Mouse (Mus musculus) cerebellum, adult (tissue): Measurements from ENCODE around the gene Lingo4.

Experiments used
- ATAC-seq: cut with Nextera tagmentation; 2 replicates; pipeline ENCODE4 v1.9.2; 2017; ENCODE audit warnings: mild to moderate bottlenecking, moderate library complexity, mixed read lengths; ENCODE audit not compliant: insufficient number of reproducible peaks, low FRiP score, low TSS enrichment

Lingo4 gene

GRCm38 (mm10) chr3:94386671-94387070, 11.6 kb upstream of the Lingo4 start:
- ATAC-seq: no peak

GRCm38 (mm10) chr3:94387391-94387790, 10.9 kb upstream of the Lingo4 start:
- ATAC-seq: no peak

- no peak for ATAC-seq
Measured at GRCm38 (mm10) chr3:94388047-94388446, 10.3 kb upstream of the Lingo4 start.

GRCm38 (mm10) chr3:94389420-94389819, 8.9 kb upstream of the Lingo4 start:
- no peak for ATAC-seq

- ATAC-seq: no peak
Measured at GRCm38 (mm10) chr3:94391001-94391400, 7.3 kb upstream of the Lingo4 start.

GRCm38 (mm10) chr3:94392128-94392527, 6.2 kb upstream of the Lingo4 start:
- no peak for ATAC-seq

GRCm38 (mm10) chr3:94393049-94393448, 5.3 kb upstream of the Lingo4 start:
- no peak for ATAC-seq

- ATAC-seq: no peak
Measured at GRCm38 (mm10) chr3:94396336-94396735, 2.0 kb upstream of the Lingo4 start.

GRCm38 (mm10) chr3:94396851-94397250, 1.5 kb upstream of the Lingo4 start:
- ATAC-seq: no peak

- peak; percentile 61 for ATAC-seq
Measured at GRCm38 (mm10) chr3:94398943-94399481, 695 bp downstream of the Lingo4 start.

- no peak for ATAC-seq
Measured at GRCm38 (mm10) chr3:94399663-94400310, 1.5 kb downstream of the Lingo4 start.

- ATAC-seq: no peak
Measured at GRCm38 (mm10) chr3:94402451-94402850, 4.1 kb downstream of the Lingo4 start.

GRCm38 (mm10) chr3:94404366-94405054, 6.2 kb downstream of the Lingo4 start:
- ATAC-seq: no peak

- ATAC-seq: no peak
Measured at GRCm38 (mm10) chr3:94405561-94405960, 7.2 kb downstream of the Lingo4 start.

GRCm38 (mm10) chr3:94412530-94412929, 14.2 kb downstream of the Lingo4 start:
- ATAC-seq: peak; percentile 46; the same call in 1 of the 2 replicates

GRCm38 (mm10) chr3:94413031-94413679, 14.8 kb downstream of the Lingo4 start, which contains the start of gene Tdrkh:
Gene Tdrkh, plus strand, starts transcription at chr3:94413273.
- ATAC-seq: peak; percentile 100

- no peak for ATAC-seq
Measured at GRCm38 (mm10) chr3:94430980-94431379, 32.7 kb downstream of the Lingo4 start.

GRCm38 (mm10) chr3:94434305-94434704, 36.0 kb downstream of the Lingo4 start:
- ATAC-seq: no peak

- no peak for ATAC-seq
Measured at GRCm38 (mm10) chr3:94436420-94436819, 38.1 kb downstream of the Lingo4 start.

GRCm38 (mm10) chr3:94441182-94441581, 42.9 kb downstream of the Lingo4 start:
- ATAC-seq: no peak

GRCm38 (mm10) chr3:94442951-94443596, 44.8 kb downstream of the Lingo4 start, which contains the start of gene Mrpl9:
Gene Mrpl9, plus strand, starts transcription at chr3:94443318.
- peak; percentile 96 for ATAC-seq
